Mouse (Mus musculus) cerebellum, adult 8-10 months (tissue): Measurements from ENCODE around the gene Tspan18.

ENCODE experiments used
- DNase-seq: peaks from one replicate; pipeline ENCODE4 v3.0.0; 2022

Gene Tspan18

DNA sequence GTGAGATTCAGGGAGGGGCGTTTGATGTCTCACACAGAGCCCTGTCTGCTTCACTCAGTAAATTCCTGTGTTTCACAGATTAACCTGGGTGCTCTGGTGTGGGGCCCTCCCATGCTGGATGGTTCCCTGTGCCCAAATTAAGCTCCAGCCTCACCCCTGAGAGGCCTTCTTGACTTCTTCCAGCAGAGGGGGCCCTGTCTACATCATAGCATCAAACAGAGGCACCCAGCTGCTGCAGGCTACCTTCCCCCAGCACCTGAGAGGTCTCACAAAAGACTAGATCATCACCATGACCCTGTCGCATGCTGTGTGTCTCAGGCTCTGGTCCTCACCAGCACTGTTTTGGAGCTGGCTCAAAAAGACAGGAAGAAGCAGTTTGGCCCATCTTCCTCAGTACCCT, 121.9 kb downstream of the Tspan18 start:
- no peak for DNase-seq

DNA sequence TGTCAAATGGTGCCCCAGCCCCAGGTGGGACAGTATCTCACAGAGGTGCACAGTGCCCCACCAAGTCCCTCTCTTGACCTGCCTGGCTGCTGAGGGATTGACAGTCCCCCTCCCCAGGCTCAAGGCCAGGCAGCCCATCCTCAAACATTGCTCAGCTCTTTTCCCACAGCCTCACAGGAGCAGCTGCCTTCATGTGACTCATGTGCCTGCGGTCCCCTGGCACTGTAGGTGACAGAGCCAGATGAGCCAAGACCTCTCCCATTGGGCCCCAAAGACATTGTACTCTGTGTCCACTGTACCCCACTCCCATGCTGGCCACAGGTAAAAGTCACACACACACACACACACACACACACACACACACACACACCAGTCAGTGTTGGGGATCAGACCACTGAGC, 128.2 kb downstream of the Tspan18 start:
- DNase-seq: no peak

DNA sequence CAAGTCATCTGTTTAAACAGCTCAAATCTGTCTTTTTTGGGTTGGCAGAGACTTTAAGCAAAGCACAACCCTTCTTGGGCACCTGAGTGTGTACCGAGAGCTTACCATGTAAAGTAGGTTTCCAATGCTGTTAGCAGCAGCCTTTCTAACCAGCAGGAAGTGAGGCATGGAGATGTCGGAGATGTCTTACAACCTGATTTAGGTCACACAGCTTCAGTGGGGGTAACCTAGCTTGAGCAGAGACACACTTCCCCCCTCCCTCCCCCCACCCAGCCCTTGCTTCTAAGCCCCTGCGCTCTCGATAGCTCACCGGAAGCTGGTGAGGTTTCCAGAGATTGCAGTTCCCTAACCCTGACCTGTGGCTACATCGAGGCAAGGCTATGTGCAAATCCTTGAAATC, 129.7 kb downstream of the Tspan18 start:
- DNase-seq: no peak

DNA sequence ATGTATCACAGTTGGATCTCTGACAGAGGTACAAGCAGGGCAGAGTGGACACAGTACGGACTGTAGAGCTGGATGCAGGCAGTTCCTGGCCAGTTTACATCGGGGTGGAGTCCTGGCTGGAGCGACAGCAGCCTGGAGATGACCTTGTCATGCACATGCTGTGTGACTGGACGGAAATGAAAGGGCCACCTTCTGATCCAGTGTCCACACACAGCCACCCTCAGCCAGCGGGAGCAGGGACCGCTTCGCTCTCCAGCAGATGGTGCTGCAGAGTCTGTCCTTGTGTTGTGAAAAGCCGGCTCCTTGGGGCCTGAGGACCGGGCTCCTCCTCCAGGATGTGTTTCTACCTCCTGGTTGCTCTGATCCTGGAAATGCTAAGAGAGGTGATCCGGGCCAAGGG, 130.6 kb downstream of the Tspan18 start:
- DNase-seq: peak; percentile 84

DNA sequence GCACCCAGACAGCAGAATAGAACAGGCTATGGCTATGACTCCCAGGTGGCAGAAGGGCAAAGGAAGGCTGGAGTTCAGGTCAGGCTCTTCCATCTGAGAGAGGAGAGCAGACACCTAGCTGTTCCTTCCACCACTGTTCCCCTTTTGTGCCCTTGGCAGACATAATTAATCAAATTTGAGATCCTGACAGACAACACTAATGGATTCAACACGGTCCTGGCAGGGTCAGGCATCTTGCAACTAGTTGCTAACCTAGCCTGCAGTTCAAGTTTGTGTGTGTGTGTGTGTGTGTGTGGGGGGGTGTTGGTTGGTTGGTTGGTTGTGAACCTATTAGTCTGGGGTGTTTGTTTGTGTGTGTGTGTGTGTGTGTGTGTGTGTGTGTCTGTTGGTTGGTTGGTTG, 131.5 kb downstream of the Tspan18 start:
- no peak for DNase-seq

DNA sequence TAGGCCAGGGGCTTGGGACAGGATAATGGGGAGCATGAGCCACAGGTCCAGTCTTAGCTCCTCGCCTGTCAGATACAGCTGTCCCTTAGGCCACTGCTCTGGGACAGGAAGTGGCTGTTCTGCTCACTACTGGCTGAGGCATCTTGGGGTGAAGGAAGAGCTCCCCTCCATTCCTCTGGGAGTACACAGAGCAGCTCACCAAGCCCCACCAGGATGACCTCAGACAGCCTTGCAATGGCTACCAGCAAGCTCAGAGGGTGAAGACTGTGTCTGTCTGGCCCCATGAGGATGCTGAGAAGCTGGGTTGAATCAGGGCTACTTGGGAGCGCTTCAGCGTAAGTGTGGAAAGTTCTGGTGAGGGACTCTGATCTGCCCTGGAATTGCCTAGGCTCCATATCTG, 132.3 kb downstream of the Tspan18 start:
- DNase-seq: no peak

DNA sequence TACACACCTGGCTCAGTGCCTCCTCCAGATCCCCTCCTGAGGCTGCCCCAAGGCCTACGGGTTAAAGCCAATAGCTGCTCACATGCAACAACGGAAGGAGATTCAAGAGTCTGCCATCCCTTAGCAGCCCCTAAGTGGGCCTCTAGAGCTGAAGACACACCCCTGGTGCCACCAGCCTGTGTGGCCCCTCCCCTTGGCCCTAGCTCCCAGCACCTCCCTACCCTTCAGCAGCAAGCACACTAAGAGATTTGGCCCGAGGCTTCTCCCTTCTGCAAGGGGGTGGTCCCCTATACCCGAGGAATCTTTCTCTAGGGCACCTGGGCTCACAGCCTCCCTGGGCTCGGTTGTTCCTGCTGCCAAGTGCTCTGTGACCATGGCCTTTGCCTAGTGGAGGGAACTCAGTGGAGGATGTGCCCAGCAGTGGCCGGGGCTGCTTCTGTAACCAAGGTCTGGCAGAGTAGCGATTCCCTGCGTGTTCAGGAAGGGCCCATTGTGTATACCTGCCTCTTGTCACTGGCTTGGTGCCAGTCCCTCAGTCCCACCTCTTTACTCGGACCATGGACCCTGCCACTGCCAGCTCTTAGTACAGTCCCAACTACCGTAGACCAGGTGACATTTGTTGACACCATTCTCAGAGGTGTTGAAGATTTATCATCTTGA, 133.5 kb downstream of the Tspan18 start:
- no peak for DNase-seq

DNA sequence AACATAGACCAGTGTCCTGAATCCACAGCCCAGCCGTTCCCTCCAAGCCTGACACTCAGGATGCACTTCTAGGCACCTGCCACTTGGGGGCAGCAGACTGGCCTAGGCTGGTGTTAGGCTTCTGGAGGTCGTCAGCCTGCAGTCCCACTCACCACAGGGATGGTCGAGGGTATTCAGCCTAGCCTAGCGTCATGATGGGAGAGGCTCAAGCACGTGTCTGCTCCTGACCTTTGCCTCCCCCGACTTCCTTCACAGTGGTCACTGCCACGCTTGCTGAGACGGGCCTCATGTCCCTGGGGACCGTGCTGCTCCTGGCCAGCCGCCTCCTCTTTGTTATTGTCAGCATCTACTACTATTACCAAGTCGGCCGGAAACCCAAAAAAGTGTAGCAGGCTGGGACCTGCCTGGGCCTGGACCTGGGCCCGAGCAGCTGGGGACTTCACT, 134.8 kb downstream of the Tspan18 start:
- DNase-seq: peak; percentile 64

DNA sequence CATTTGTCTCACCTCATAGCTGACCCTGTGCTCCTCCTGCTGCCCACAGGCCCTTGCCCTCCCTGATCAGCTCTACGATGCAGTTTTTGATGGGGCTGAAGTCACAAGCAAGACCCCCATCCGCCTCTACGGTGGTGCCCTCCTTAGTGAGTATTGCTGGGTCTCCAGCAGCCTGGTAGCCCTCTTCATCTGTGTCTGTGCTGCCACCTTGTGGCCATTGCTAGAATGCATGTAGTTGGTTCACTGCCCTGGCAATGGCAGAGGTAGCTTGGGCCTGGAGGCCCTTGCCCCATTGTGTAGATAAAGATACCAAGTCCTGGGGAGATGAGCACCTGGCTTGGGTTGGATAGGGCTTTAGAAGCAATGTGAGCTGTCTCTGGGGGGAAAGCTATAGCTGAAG, 135.5 kb downstream of the Tspan18 start:
- DNase-seq: peak; percentile 97

DNA sequence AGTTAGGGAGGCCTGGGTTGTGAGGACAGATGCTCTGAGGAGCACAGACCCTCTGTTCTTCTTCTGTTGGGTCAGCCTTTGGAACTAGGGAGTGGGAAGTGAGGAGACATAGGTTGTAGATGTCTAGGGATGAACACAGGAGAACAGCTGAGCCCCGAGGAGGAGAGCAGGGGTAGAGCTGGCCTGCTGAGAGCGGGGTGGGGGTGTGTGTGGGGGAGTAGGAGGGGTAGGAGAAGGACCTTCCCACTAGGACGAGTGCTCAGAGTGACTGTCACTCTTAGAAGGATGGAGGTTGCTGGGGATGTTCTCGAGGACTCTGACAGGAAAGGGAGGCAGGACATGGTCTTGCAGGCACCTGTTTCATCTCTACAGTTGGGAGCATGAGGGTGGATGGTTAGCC, 140.5 kb downstream of the Tspan18 start:
- no peak for DNase-seq

DNA sequence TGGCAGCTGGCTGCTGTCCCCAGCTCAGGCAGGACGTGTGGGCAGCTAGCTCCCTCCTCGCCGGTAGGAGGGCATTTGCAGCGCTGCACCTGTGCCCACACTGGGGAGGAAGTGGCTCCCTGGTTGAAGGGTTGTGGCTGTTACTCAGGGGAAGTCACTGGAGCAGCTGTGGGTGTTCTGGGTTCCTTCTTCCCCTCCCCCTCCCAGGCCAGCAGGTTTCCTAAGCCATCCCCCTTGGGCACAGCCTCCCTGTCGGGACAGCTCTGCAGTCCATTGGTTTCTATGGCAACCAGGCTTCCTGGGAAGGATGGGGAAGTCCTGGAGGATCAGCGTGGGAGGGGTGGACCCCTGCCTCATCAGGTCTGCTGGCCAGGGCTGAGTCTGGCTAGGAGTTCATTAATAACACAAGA, 141.6 kb downstream of the Tspan18 start:
- no peak for DNase-seq

DNA sequence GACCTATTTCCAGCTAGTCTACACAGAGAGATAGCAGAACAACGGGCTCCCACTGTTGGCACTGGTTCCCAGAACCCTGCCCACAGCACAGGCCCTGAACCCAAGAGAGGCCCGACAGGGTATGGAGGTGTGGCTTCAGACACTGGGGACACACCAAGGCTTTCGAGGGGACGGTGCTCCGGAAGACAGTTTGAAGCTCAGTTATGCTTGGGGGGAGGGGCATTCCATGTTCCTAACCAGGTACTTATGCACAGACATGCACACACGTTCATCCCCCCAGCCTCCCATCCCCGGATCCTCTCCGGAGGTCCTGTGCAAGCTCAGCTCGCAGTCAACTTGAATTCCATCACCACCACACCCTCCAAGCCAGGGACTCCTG, 142.1 kb downstream of the Tspan18 start:
- no peak for DNase-seq

DNA sequence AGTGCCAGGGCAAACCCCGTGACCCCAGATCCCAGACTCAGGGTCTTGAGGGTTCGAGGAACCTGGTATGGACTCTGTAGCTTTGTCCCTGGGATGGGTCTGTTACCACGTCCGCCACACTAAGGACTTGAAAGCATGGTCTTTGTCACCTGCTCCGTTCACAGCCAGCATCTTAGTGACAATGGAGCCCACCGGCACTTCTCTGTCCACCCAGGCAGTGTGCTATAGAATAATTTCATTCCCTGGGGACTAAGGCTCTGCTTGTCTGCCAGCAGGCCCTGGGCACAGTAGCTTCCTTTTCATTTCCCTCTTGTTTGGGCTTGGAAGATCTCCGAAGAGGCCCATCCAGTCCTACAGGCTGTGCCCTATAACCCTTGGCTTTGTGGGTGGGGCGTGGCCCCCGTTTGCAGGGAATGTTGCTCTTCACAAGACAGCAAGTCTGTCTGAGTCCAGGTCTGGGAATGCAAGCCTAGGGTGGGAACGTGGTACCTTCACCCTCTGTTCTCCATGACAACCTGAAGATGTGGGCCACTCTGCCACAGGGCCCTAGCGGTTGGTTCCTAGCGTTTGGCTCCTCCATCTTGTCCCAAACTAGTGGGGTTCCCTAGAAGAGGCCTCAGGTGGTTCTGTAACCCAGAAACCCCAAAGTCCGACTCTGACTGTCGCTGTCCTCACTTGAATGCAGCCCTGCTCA, 142.7 kb downstream of the Tspan18 start:
- DNase-seq: no peak

DNA sequence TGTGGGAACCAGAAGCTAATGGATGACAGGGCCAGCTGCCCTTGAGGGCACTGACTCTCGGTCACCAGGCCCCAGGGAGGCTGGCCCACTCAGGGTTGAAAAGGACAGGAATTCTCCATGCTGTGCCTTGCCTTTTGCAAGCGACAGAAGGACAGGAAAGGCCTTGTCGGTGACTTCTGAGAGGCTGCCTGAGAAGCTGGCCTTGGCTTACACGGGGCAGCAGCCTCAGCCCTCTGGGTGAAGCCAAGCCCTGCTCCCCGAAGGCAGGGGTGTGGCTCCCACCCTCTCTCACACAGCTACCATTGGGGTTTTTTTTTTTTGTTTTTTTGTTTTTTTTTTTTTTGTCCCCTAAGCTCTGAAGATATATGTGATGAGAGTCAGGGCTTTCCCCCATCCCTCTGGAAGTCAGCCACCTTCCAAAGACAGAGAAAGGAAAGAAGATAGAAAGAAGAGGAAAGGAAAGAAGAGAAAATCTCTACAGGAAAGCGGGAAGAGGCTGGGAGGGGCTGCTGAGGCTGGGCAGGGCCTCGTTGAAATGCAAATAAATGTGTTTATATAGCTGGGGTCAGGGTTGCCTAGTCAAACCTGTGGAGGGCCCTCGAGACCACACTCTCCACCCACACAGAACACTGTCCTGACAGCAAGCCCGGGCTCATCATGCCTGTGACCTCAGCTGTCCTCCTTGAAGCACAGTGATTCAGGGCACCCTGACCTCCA, 143.4 kb downstream of the Tspan18 start:
- no peak for DNase-seq

DNA sequence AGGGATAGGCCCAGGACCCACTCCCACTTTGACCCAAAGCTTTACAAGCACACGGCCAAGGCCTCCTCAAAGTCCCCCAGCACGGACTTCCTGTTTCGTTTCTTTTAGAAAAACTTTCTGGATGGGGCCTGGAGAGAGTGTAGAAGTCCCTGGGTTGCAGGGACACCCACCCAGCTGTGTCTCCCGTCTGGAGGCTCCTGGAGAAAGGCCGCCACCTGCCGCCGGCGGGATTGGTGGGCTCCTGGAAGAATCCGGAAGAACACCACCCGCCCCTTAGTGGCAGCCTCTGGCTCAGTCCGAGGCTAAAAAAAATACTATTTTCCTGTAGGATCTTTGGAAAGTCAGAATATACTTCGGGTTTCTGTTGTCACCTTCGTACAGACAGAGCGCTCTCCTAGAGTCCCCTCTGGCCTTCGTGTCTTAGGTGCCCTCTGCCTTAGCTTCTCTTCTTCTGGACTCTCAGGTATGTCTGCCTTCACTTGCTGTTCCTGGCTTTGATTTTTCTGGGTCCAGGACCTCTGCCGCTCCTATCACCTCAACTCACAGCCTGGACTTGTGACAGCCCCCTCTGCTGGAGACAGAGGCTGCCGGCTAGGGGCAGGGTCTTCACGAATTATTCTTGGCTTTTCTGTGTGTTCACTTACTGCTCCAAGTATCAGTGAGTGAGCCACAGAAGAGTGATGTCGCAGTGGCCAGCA, 145.4 kb downstream of the Tspan18 start:
- DNase-seq: no peak

DNA sequence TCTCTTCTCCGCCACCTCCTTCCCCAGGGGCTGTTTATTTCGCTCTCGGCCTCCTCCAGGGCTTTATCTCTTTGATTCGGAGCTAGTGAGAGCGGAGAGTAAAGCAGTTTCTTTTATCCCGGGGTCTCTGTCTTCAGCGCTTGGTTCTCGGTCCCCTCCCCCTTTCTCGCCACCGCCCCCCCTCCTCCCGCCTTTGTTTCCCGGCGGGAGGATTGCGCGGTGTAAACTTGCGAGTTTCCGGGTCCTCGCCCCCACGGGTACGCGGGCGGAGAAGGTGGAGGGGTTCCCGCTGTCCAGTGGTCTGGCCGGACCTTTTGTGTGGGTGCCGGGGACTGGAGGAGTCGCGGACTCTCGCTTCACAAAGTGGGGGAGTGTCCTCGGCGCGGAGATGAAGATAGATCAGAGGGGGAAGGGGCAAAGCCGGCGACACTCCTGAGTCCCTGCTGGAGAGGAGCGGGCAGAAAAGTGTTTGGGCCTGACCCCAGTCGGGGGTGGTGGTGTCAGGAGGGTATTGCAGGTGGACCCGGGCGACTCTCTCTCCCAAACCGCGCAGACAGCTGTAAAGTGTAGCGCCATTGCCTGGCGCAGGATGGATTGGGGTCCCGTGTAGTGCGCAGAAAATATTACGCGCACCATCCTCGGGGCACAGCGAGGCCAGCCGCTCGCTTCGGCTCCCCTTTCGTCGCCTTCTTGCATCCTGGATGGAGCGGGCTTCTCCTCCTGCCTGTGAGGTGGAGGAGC, 146.1 kb downstream of the Tspan18 start:
- DNase-seq: no peak

DNA sequence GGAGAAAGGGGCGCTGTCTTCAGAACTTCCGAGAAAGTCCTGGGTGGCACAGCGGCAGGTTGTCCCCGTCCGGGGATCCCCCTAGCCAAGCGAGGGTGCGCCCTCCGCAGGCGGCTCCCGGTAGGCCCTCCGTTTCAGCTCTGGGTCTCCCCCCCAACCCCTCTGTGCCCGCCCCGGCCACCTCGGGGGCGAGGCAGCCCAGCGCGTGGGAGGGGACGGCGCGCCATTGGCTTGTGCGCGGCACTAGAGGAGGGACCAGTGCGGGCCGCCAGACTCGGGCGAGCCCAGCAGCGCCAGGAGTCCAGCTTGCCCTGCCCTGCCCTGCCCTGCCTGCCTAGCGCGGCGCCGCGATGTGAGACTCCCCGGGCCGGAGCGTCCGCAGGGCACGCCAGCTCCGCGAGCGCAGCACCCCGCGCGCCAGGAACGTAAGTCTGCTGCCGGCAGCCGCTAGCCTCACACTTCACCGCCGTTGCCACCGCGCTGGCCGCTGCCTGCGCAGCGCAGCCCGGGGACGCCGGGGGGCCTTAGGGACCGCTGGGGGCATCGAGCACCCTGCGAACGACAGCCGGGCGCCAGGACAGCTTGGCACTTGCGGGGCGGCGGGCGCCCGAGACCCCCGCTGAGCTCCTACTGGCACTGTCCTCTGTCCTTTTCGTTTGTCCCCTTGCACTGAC, 146.8 kb downstream of the Tspan18 start, which contains the start of gene Trp53i11:
Gene Trp53i11 (plus strand): TSS at position 226 of the 674 bp plus-strand sequence.
- DNase-seq: peak; percentile 83

DNA sequence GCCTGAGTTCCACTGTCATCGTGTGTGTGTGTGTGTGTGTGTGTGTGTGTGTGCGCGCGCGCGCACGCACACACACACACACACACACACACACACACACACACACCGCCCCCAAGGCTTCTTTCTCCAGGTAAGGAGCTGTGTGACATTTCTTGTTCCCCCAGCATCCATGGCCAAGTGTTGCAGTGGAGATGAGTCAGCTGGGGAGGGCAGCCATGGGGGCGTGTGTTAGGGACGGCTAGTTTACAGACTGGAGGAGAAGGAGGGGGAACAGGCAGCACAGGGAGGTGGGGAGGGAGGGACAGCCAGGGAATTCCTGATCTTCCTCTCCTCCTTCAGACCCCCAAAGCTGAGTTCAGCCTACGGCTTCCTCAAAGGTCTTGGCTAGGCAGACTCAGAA, 151.4 kb downstream of the Tspan18 start:
- no peak for DNase-seq

DNA sequence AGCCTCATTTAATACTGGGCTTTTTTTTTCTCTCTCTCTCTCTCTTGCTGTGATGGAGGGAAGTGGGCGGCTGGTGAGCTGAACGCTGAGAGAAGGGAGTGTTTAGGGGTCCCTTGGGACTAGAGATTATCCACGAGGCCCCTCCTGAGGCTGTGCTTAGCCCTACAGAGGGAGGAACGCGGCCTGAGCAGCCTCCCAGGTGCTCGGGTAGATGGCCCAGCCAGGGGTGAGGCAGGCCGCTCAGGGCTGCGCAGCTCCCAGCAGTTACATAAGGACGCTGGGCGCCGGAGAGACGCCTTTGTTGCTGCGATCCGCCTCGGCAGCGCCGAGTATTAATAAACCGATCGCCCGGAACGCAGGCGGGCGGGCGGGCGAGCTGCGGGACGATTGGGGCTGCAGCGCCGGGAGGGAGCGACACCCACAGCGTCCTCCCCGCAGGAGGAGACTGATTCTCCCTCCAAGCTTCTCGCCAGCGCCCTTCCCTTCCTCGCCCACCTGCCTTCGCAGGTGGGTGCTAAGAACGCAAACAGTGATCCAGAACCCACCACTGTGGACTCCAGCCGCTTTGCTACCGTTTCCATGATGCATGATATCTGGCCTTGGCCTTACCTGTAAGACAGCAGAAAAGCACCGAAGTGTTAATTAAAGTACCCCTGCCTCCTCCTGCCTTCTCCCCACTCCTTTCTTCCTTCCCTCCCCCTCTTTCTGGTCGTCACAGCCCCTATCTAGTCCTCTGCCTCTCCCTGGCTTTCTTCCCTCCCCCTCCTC, 154.0 kb downstream of the Tspan18 start:
- peak; percentile 69 for DNase-seq

DNA sequence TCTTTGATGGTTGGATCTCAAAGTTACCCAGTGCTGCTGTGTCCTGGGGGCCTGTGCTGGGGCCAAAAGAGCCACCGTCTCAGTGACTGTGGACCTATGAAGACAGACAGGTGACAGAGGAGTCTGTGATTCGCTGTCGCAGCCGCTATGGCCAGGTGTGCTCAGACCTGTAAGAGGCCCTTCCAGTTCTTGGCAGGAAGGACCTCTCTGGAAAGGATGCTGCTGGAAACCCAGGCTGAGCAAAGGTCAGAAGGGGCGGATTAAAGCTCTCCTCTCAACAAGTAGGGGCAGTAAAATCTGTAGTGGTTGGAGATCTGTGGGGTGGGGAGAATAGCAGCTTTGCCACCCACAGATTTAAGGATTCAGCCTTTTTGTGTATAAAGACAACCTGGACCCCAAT, 154.7 kb downstream of the Tspan18 start:
- no peak for DNase-seq

DNA sequence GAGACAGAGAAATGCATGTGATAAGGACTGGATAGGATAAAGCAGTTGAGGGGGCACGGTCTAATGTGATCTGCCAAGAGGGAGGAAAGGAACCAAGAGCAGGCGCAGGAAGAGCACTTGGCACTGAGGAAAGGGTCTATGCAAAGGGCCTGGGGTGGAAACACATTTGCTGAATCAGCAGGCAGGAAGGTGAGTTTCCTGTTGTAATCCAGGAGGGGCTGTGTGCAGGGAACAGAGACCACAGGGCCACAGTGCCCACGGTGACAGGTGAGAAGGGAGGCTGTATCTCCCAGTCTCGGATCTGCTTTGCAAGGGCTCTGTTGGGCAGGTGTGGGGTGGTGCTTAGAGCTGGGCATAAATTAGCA, 156.0 kb downstream of the Tspan18 start:
- no peak for DNase-seq
